In the genomic region with DNA sequence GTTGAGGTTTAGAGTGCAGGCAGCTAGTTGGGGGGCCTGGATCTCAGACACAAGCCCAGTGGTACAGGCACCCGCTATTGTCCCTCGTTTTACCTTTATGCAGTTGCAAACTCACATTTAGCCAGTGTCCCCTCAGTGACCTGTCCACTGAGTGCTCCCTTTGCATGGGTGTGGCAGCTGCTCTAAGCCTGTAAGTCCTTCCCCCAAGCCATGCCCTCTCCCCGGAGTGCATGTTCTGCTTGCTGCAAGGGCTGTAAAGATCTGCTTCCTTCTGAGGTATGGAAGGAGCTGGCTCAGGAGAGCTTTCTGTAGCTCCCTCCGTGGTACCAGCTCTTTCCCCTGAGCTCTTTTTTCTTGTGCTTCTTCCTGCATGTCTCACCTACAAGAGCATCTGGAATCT, we compare ENCODE assay signal across 29 mouse cellular contexts. TPM values are rescaled to one million over a fixed set of nuclear protein-coding genes. Genes with fewer than 3 reads are reported as not detected.
DNase-seq lines count a peak whose midpoint lies in the region; ATAC-seq and TF ChIP-seq lines count a peak whose summit lies in the region.
"Had no signal": no experiment of that assay in that cellular context is flagged by ENCODE, and none has a peak within 500 bp of the region (broad histone marks: within the 10 kb centered on the region; RNA-seq: fewer than 3 reads in every experiment).

No protein-coding gene starts in this region.

- no peak overlapping the region for H3K4me2 ChIP-seq in lung, postnatal 0 days (replicated peaks; ENCODE audit: low read depth, low read length)
- H3K4me2 ChIP-seq: forebrain, embryonic 15.5 days; hindbrain, embryonic 13.5 days; liver, embryonic 13.5 days; midbrain, embryonic 11.5 days; stomach, embryonic 15.5 days had no signal

- no peak for ATAC-seq in lung, postnatal 0 days
- ATAC-seq in monocyte, adult 5-6 weeks (replicated peaks; ENCODE audit: insufficient number of reproducible peaks, low FRiP score, low TSS enrichment, poor library complexity, severe bottlenecking) = peak; percentile 73
- ATAC-seq: forebrain, embryonic 15.5 days; inflammation-experienced regulatory T-cells, adult 6 months had no signal

- DNase-seq in lung, postnatal 25 days (ENCODE audit: low spot score) = peak; percentile 7
- DNase-seq in lung, postnatal 0 days (ENCODE audit: low spot score) = no peak
- DNase-seq in NIH3T3 (ENCODE audit: low read depth) = peak; percentile 39
- no peak for DNase-seq in embryo, embryonic 10.5 days (ENCODE audit: low spot score)
- no peak for DNase-seq in cerebellum, postnatal 10 days
- DNase-seq in left cerebral cortex, postnatal 4 days = no peak
- DNase-seq: adrenal gland, postnatal 14 days; gastrocnemius, postnatal 25 days; heart, adult 2 months; kidney, adult 2 months; layer of hippocampus, adult 9-11 months; liver, embryonic 13.5 days; lung, postnatal 10 days; right cerebral cortex, postnatal 14 days; thymus, postnatal 25 days had no signal

- H3K27me3 ChIP-seq in lung, postnatal 0 days (replicated peaks; ENCODE audit: insufficient read depth, low read length) = no peaks in the 10 kb centered on the region
- H3K27me3 ChIP-seq: forebrain, embryonic 15.5 days; hindbrain, embryonic 13.5 days; liver, embryonic 13.5 days; stomach, embryonic 15.5 days had no signal

- TF ChIP-seq EP300 in lung, postnatal 0 days (IDR thresholded peaks at IDR 0.05) = no peak

- H3K9me3 ChIP-seq in lung, postnatal 0 days (ENCODE audit: low read length) = no peaks in the 10 kb centered on the region
- H3K9me3 ChIP-seq: forebrain, embryonic 15.5 days; hindbrain, embryonic 13.5 days; liver, embryonic 13.5 days; stomach, embryonic 15.5 days had no signal

- no peak overlapping the region for H3K9ac ChIP-seq in lung, postnatal 0 days (replicated peaks; ENCODE audit: low read depth)
- H3K9ac ChIP-seq: forebrain, embryonic 15.5 days; hindbrain, embryonic 13.5 days; liver, embryonic 13.5 days; stomach, embryonic 15.5 days had no signal

- no peak overlapping the region for H3K4me3 ChIP-seq in lung, postnatal 0 days (ENCODE audit: low read depth, low read length)
- peak overlapping the region; percentile 47 for H3K4me3 ChIP-seq in brown adipose tissue, adult 24 weeks (ENCODE audit: insufficient read depth, low read depth, low read length)
- H3K4me3 ChIP-seq: forebrain, embryonic 15.5 days; heart, adult 2 months; hindbrain, embryonic 13.5 days; liver, embryonic 13.5 days had no signal

- WGBS in lung, postnatal 0 days = 63% methylated on average over 4 of the region's 4 CpGs

- no peaks in the 10 kb centered on the region for H3K4me1 ChIP-seq in lung, postnatal 0 days (ENCODE audit: insufficient read depth, low read depth, low read length)
- H3K4me1 ChIP-seq in brown adipose tissue, adult 24 weeks (ENCODE audit: control insufficient read depth, insufficient read depth, insufficient read length, low read length) = no peaks in the 10 kb centered on the region
- H3K4me1 ChIP-seq: forebrain, embryonic 15.5 days; hindbrain, embryonic 13.5 days; liver, embryonic 13.5 days; stomach, embryonic 15.5 days had no signal

- H3K36me3 ChIP-seq in lung, postnatal 0 days (ENCODE audit: insufficient read depth, low read length) = no peaks in the 10 kb centered on the region
- H3K36me3 ChIP-seq: forebrain, embryonic 15.5 days; hindbrain, embryonic 13.5 days; liver, embryonic 13.5 days; stomach, embryonic 15.5 days had no signal

- intact Hi-C loops in left cerebral cortex, postnatal 4 days (cut with DNase I) = no loop called here

- no peak for TF ChIP-seq CTCF in lung, postnatal 0 days (IDR thresholded peaks at IDR 0.05)

- H3K27ac ChIP-seq in lung, postnatal 0 days (ENCODE audit: low read length) = no peak overlapping the region
- H3K27ac ChIP-seq in brown adipose tissue, adult 24 weeks (replicated peaks; ENCODE audit: low read depth, low read length) = peak overlapping the region; percentile 66
- H3K27ac ChIP-seq: forebrain, embryonic 15.5 days; heart, adult 2 months; hindbrain, embryonic 13.5 days; kidney, postnatal 0 days; liver, embryonic 13.5 days; stomach, embryonic 15.5 days had no signal

RNA-seq across cellular contexts. Expression of a gene that starts 0.6 kb away (rescaled TPM):
- polyA plus RNA-seq in lung, postnatal 0 days (2015; fragmentation: Nextera tagmentation; extraction: Ambion mirVana) = 1.5 and 2.0 TPM in 2 replicates
- 0.58 and 1.1 TPM in 2 replicates for polyA plus RNA-seq in brown adipose tissue, adult 24 weeks (2012; ENCODE audit: insufficient read depth, insufficient read length, missing spikeins)
- total RNA-seq in monocyte, adult 5-6 weeks (2017) = 53.2 to 124 TPM (median 94.6 TPM) in 3 replicates
- total RNA-seq in left cerebral cortex, postnatal 4 days (2021) = not detected
- total RNA-seq: left cerebral cortex, adult 18-20 months; left cerebral cortex, postnatal 36 days had no signal
- polyA plus RNA-seq: forebrain, embryonic 15.5 days; hindbrain, embryonic 13.5 days; inflammation-experienced regulatory T-cells, adult 6 months had no signal

RNA-seq across cellular contexts. Expression of a gene that starts 35.4 kb away (rescaled TPM):
- 0.19 and 0.31 TPM in 2 replicates for polyA plus RNA-seq in lung, postnatal 0 days (2015; fragmentation: Nextera tagmentation; extraction: Ambion mirVana)
- not detected in 2 replicates for polyA plus RNA-seq in brown adipose tissue, adult 24 weeks (2012; ENCODE audit: insufficient read depth, insufficient read length, missing spikeins)
- 3.5 TPM in 1 of 3 replicates, not detected in the others for total RNA-seq in monocyte, adult 5-6 weeks (2017)
- not detected for total RNA-seq in left cerebral cortex, postnatal 4 days (2021)
- total RNA-seq: adrenal gland, postnatal 14 days; gastrocnemius, postnatal 25 days; heart, adult 2 months; heart, postnatal 25 days; left cerebral cortex, adult 18-20 months; left cerebral cortex, postnatal 36 days; midbrain, postnatal 0 days had no signal
- polyA plus RNA-seq: embryonic facial prominence, embryonic 14.5 days; forebrain, embryonic 15.5 days; heart, adult 2 months; heart, embryonic 14.5 days; hindbrain, embryonic 13.5 days; inflammation-experienced regulatory T-cells, adult 6 months; kidney, postnatal 0 days; midbrain, embryonic 11.5 days; midbrain, postnatal 0 days; stomach, embryonic 15.5 days had no signal

RNA-seq across cellular contexts. Expression of a gene that starts 43.8 kb away (rescaled TPM):
- polyA plus RNA-seq in lung, postnatal 0 days (2015; fragmentation: Nextera tagmentation; extraction: Ambion mirVana) = 4.6 and 5.9 TPM in 2 replicates
- 0.58 and 1.1 TPM in 2 replicates for polyA plus RNA-seq in brown adipose tissue, adult 24 weeks (2012; ENCODE audit: insufficient read depth, insufficient read length, missing spikeins)
- total RNA-seq in monocyte, adult 5-6 weeks (2017) = 204 to 286 TPM (median 215 TPM) in 3 replicates
- under 1 TPM; 0.44 to 0.54 TPM for total RNA-seq in left cerebral cortex, postnatal 4 days (2021)

RNA-seq across cellular contexts. Expression of a gene that starts 56.1 kb away (rescaled TPM):
- 0.92 and 1.0 TPM in 2 replicates for polyA plus RNA-seq in lung, postnatal 0 days (2015; fragmentation: Nextera tagmentation; extraction: Ambion mirVana)
- polyA plus RNA-seq in brown adipose tissue, adult 24 weeks (2012; ENCODE audit: insufficient read depth, insufficient read length, missing spikeins) = 2.3 and 6.2 TPM in 2 replicates
- total RNA-seq in monocyte, adult 5-6 weeks (2017) = 282 to 497 TPM (median 452 TPM) in 3 replicates
- under 1 TPM; 0.12 to 0.14 TPM for total RNA-seq in left cerebral cortex, postnatal 4 days (2021)
- total RNA-seq: left cerebral cortex, postnatal 36 days; midbrain, postnatal 0 days had no signal
- polyA plus RNA-seq: hindbrain, embryonic 13.5 days; midbrain, postnatal 0 days had no signal

Comparison
In these comparisons a context has a peak if more than half of its experiments do, and no peak if none do; other contexts are left out.
1. DNase-seq: peak in lung, postnatal 25 days (single experiment) and NIH3T3 (single experiment); none in lung, postnatal 0 days (single experiment), embryo, embryonic 10.5 days (single experiment), cerebellum, postnatal 10 days (0 of 2) and left cerebral cortex, postnatal 4 days (single experiment).
2. RNA of a gene that starts 0.6 kb away (total RNA-seq): 53.2 to 124 TPM in monocyte, adult 5-6 weeks; not detected in left cerebral cortex, postnatal 4 days; every median in the first group is over 10 times any median in the second.
3. RNA of a gene that starts 43.8 kb away (total RNA-seq): 204 to 286 TPM in monocyte, adult 5-6 weeks; 0.44 to 0.54 TPM in left cerebral cortex, postnatal 4 days; every median in the first group is over 100 times any median in the second.